Mouse (Mus musculus) monocyte, adult 5-6 weeks (primary cell): ENCODE results near the gene Adamts7. TPM values are rescaled to one million over a fixed set of nuclear protein-coding genes. Genes with fewer than 3 reads are reported as not detected.

Experiments
- ATAC-seq: fragments of 153-309, 156-312 bp; replicated peaks from 2 replicates; pipeline ENCODE4 v1.8.0; 2017; ENCODE audit warnings: mild to moderate bottlenecking; ENCODE audit not compliant: low TSS enrichment, insufficient number of reproducible peaks, severe bottlenecking, poor library complexity, low FRiP score
- total RNA-seq: library from RNA; stranded (forward); fragments of 200-1000, 200-491, 200-594 nt; gene quantifications from 3 replicates; pipeline ENCODE4 v1.2.3, GENCODE M21; 2017

Adamts7 gene
- total RNA-seq, 1 experiment from 2014 or later = not detected

DNA sequence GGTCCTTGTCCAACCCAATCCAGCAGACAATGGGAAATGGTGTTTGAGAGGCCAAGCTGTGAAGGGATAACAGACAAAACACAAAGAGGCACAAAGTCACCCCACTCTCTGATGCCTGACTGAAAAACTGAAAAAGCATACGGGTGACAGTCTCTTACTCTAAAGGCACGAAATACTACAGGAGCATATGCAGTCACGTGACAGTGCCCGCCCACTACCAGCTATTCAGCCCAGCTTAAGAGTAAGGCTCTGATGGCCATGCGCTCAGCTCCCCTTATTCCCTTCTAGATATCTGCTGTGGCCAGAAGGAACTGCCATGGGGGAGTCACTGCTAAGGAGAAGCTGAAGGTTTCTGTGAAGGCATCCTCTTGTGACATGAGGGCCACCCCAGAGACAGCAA is 82.9 kb downstream of the Adamts7 start:
- ATAC-seq = no peak

DNA sequence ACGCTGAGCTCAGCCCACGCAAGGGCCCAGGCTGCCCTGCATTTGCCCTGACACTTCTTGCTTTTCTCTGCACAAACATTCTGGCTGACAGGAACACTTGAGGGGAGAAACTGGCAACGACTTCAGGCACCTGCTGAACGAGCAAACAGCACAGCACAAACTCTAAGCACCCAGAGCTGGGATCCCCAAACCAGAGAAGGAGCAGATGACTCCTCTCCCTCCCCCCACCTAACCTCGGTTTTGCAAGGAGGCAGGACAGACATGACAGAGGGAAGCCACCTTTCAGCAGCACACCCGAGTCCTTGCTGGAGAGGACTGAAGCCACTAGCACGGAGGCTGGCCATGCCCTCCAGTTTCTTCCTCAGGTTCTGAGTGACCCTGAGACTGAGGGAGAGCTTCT is 84.4 kb downstream of the Adamts7 start:
- ATAC-seq = no peak

DNA sequence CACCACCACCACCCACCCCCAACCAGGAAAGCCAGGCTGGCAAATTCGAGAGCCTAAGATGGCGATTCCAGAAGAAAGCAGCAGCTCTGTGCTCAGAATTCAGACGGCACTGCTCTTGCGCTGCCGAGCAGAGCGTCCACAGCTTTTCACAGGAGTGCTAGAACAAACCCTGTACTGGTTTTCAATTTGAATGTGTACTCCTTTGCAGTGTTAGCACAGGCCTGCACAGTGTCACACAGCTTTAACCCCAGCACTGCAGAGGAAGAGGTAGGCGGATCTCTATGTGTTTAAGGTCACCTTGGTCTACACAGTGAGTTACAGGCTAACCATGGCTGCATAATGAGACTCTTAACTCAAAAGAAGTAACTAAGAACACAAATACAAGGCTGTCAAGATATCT is 85.5 kb downstream of the Adamts7 start:
- no peak for ATAC-seq

DNA sequence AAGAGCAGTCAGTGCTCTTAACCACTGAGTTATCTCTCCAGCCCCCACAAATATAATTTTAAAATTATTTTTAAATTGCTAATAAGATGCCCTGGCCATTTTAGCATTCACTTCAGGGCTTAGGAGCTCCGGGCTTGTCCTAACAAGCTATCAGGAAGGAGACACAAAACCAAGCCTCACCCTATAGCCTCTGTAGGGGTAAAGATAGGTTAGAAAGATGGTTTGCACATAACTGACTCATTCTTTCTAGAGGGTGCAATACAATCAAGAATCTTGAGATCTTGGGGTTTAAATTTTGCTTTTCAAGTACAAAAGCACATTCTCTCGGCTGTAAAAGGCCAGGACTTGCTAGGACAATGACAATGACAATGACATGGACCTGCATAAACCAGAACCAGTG is 86.2 kb downstream of the Adamts7 start:
- ATAC-seq = no peak

DNA sequence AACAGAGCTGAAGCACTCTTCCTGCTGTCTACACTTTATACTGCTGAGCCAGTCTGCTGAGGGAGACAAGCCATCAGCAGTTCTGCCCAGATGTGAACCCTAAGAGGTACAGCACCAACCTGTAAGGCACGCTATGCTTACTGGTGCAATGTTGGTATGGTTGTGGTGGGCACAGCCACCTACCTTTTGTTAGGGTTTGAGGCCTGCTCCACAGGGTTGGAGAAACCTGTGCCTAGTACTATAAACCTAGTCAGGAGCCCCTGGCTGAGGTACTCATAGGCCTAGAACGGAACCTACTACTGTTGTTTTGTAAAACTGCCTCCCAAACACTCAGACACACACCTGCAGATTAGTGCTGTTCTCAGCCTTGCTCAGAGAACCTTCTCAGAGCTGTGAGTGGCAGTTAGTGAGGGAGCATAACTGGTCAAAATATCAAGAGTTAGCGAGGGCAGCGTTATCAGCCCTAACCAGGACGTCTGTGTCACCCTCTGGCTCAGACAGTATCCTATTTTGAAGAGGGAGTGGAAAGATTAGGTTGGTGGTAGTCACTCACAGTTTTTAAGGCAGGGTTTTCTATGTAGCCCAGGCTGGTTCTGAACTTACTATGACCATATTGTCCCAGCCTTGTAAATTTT is 87.4 kb downstream of the Adamts7 start:
- no peak for ATAC-seq

DNA sequence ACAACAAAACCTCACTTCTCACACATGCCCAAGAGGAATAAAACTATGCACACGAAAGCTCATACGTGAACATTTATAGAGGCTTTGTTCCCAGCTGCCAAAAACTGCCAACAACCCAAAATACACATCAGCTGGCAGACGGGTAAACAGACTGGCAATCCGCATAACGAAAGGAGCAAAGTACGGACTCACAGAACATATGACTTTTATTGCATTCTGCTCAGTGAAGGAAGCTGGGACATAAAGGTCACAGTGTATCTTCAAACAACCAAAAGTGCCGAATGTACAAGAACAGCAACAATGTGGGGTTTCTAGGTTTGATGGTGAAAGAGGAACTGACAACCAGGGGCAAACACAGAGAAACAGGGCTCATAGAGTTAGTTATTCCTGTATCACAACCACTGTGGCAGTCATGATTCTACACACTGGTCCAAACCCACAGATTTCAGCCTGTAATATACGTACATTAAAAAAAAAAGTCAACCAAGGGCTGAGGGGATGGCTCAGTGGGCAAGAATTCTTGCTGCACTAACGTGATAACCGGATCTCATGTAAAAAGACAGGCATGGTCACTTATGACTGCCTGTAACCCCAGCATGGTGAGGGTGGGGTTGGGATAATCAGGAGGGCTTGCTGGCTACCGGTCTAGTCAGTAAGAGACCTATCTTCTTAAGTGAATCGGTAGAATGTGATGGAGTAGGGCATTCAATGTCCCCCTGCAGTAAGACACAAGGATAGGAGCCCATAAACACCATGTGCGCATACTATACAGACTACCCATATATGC is 88.3 kb downstream of the Adamts7 start:
- ATAC-seq = no peak

DNA sequence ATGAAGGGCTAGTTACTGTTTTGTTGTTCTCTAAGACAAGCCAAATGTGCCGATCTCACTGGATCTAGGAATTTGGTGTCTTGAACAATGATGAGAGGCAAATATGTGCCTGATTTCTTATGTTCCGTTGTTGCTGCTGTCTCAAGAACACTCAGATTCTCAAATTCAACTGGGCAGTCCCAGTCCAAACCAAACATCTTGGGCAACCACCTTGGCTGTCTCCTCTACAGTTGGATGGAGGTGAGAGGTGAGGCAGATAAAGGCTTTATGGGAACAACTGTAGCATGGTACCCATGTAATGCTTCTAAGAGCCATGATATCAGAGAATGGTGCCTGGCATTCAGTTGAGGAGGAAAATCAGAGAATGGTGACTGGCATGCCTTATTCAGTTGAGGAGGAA is 90.3 kb downstream of the Adamts7 start:
- no peak for ATAC-seq

DNA sequence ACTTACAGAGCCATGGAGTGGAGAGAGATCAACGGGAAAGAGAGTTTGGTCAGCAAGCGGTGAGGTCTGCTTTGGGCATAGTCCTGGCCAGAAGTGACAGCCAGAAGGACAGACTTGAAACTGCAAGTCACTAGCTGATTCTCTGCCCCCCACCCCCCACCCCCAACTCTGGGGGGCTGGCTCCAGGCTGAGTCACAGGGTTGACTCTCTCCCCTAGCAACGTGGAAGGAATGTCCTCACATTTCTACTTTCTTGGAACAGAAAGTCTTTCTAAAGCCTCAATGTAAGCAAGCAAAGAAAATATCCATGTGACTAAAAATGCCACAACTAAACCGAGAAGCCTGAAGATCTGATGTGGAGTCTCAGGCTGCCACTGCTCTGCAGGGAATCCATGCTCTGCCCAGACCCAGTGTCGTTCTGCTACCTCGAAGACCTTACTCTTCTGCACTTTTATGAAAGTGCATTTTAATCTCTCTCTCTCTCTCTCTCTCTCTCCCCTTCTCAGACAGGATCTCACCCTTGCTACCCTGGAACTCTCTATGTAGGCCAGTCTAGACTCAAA is 93.1 kb downstream of the Adamts7 start:
- no peak for ATAC-seq

DNA sequence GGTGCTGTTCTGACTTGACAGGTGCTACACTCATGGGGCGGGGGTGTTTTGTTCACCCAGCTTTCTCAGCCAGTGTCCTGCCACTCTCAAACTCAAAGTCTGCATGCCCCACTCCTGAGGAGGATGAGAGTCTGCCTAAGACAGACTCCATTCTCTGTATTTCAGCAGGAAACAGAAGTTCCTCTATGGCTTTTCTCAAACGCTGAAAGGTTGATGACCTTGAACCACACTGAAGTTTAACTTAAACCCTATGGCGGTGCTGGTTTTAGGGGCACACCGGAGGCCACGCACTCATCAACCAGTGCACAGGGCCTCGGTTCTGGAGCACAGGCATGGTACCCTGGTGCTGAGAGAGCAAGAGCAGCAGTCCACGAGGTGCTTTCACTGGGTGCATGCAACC is 94.4 kb downstream of the Adamts7 start:
- ATAC-seq = no peak

Other genes starting within 250 kb of the Adamts7 start
- gene Ctsh, start 108.9 kb upstream of the Adamts7 start, total RNA-seq = 117 to 205 TPM (median 169 TPM) in 3 replicates
- 337 to 441 TPM (median 353 TPM) in 3 replicates for gene Morf4l1, start 48.3 kb upstream of the Adamts7 start, total RNA-seq
- gene Tbc1d2b, start 107.7 kb downstream of the Adamts7 start, total RNA-seq = 51.8 to 93.0 TPM (median 58.5 TPM) in 3 replicates